Mouse (Mus musculus) CH12.LX (cell line): ENCODE data around the gene Tbca. TPM values are rescaled to one million over a fixed set of nuclear protein-coding genes. Genes with fewer than 3 reads are reported as not detected.

Experiments
- DNase-seq: peaks from one replicate; pipeline ENCODE4 v3.0.0-alpha.2; 2013; ENCODE audit errors: extremely low read depth
- H3K27ac ChIP-seq: 2 replicates; pipeline ENCODE4 v1.5.1; 2012; ENCODE audit warnings: low read depth, mild to moderate bottlenecking, control low read depth, moderate library complexity; ENCODE audit not compliant: insufficient read depth
- H3K27me3 ChIP-seq: replicated peaks from 2 replicates; pipeline ENCODE3; 2012; ENCODE audit warnings: inconsistent platforms
- H3K36me3 ChIP-seq, 2 experiments: replicated peaks in 1 of 2; 2 replicates each; pipeline versions ENCODE3 to v1.6.1; 2012; ENCODE audit warnings: inconsistent platforms in 1 of 2, low read length in 1 of 2, mild to moderate bottlenecking in 1 of 2, mixed read lengths in 1 of 2, moderate library complexity in 1 of 2; ENCODE audit not compliant: control insufficient read depth in 1 of 2, insufficient read depth in 1 of 2
- H3K4me1 ChIP-seq, 2 experiments: 2 replicates each; pipeline ENCODE4 v1.6.1; 2012; ENCODE audit warnings: inconsistent platforms in 1 of 2, moderate library complexity in 1 of 2; ENCODE audit not compliant: insufficient read depth in 2 of 2, control insufficient read depth in 1 of 2
- H3K4me2 ChIP-seq: 2 replicates; pipeline ENCODE4 v1.6.1; 2012; ENCODE audit warnings: low read depth, mild to moderate bottlenecking, control low read depth; ENCODE audit not compliant: poor library complexity, insufficient read depth, severe bottlenecking
- H3K4me3 ChIP-seq, 3 experiments: fragments of 150-350 bp in 1 of 3; sonication (generic) in 1 of 3; replicated peaks in 1 of 3; 2 replicates each; pipeline versions ENCODE3 to v1.5.1; 2011 to 2012; ENCODE audit warnings: low read depth in 2 of 3, low read length in 2 of 3, mild to moderate bottlenecking in 2 of 3, moderate library complexity in 2 of 3, control low read depth in 1 of 3, improper control_type of control experiment in 1 of 3, inconsistent platforms in 1 of 3, mixed read lengths in 1 of 3; ENCODE audit not compliant: poor library complexity in 1 of 3
- H3K79me2 ChIP-seq: replicated peaks from 2 replicates; pipeline ENCODE4 v1.6.1; 2012; ENCODE audit warnings: mild to moderate bottlenecking, moderate library complexity; ENCODE audit not compliant: control insufficient read depth, poor library complexity, insufficient read depth, severe bottlenecking; ENCODE audit errors: extremely low read depth
- H3K9ac ChIP-seq: 2 replicates; pipeline ENCODE4 v1.6.1; 2012; ENCODE audit warnings: low read depth, mild to moderate bottlenecking, control low read depth, moderate library complexity; ENCODE audit not compliant: insufficient read depth
- H3K9me3 ChIP-seq: replicated peaks from 2 replicates; pipeline ENCODE3; 2012; ENCODE audit warnings: low read length, inconsistent platforms, mixed read lengths
- BHLHE40 ChIP-seq: IDR thresholded peaks from 2 replicates; pipeline ENCODE4 v1.6.1; 2011; ENCODE audit warnings: mild to moderate bottlenecking, low read depth, low read length, improper control_type of control experiment
- CHD1 ChIP-seq: IDR thresholded peaks from 2 replicates; pipeline ENCODE4 v1.6.1; 2012; ENCODE audit warnings: low read depth, low read length, improper control_type of control experiment, inconsistent platforms
- ELF1 ChIP-seq: IDR thresholded peaks from 2 replicates; pipeline ENCODE4 v1.6.1; 2014; ENCODE audit warnings: low read depth, mild to moderate bottlenecking, inconsistent platforms, low read length, improper control_type of control experiment
- HCFC1 ChIP-seq: IDR thresholded peaks from 2 replicates; pipeline ENCODE4 v1.6.1; 2012; ENCODE audit warnings: low read depth, mild to moderate bottlenecking, inconsistent platforms, low read length, improper control_type of control experiment
- IRF4 ChIP-seq: IDR thresholded peaks from 2 replicates; pipeline ENCODE4 v1.6.1; 2014; ENCODE audit warnings: low read depth, mild to moderate bottlenecking, inconsistent platforms, low read length, improper control_type of control experiment
- JUN ChIP-seq: IDR thresholded peaks from 2 replicates; pipeline ENCODE4 v1.6.1; 2011; ENCODE audit warnings: low read depth, mild to moderate bottlenecking, low read length, improper control_type of control experiment, moderate library complexity; ENCODE audit not compliant: insufficient read depth
- JUND ChIP-seq: conservative IDR thresholded peaks from 2 replicates; pipeline ENCODE4 v1.6.1; 2011; ENCODE audit warnings: low read depth, low read length, improper control_type of control experiment
- KAT2A ChIP-seq: IDR thresholded peaks from 2 replicates; pipeline ENCODE4 v1.6.1; 2012; ENCODE audit warnings: low read length, improper control_type of control experiment, inconsistent platforms; ENCODE audit not compliant: insufficient replicate concordance
- MAX ChIP-seq: IDR thresholded peaks from 2 replicates; pipeline ENCODE4 v1.6.1; 2011; ENCODE audit warnings: low read length, improper control_type of control experiment
- MAZ ChIP-seq: IDR thresholded peaks from 2 replicates; pipeline ENCODE4 v1.6.1; 2012; ENCODE audit warnings: low read depth, mild to moderate bottlenecking, inconsistent platforms, low read length, improper control_type of control experiment, moderate library complexity
- MXI1 ChIP-seq: IDR thresholded peaks from 2 replicates; pipeline ENCODE4 v1.6.1; 2011; ENCODE audit warnings: mild to moderate bottlenecking, low read depth, low read length, improper control_type of control experiment
- NELFE ChIP-seq: IDR thresholded peaks from 2 replicates; pipeline ENCODE4 v1.6.1; 2011; ENCODE audit warnings: low read depth, low read length, improper control_type of control experiment
- NRF1 ChIP-seq: IDR thresholded peaks from 2 replicates; pipeline ENCODE4 v1.6.1; 2014; ENCODE audit warnings: low read depth, mild to moderate bottlenecking, inconsistent platforms, low read length, improper control_type of control experiment, moderate library complexity
- POLR2A ChIP-seq: IDR thresholded peaks from 2 replicates; pipeline ENCODE4 v1.6.1; 2011; ENCODE audit warnings: low read depth, mild to moderate bottlenecking, improper control_type of control experiment, low read length
- POLR2AphosphoS2 ChIP-seq: IDR thresholded peaks from 2 replicates; pipeline ENCODE4 v1.6.1; 2011; ENCODE audit warnings: low read depth, low read length, improper control_type of control experiment
- TBP ChIP-seq: conservative IDR thresholded peaks from 2 replicates; pipeline ENCODE4 v1.6.1; 2011; ENCODE audit warnings: low read depth, low read length, improper control_type of control experiment
- TCF12 ChIP-seq: IDR thresholded peaks from 2 replicates; pipeline ENCODE4 v1.6.1; 2014; ENCODE audit warnings: low read depth, mild to moderate bottlenecking, inconsistent platforms, low read length, improper control_type of control experiment
- UBTF ChIP-seq: IDR thresholded peaks from 2 replicates; pipeline ENCODE4 v1.6.1; 2012; ENCODE audit warnings: low read depth, mild to moderate bottlenecking, inconsistent platforms, low read length, improper control_type of control experiment, moderate library complexity
- USF1 ChIP-seq: IDR thresholded peaks from 2 replicates; pipeline ENCODE4 v1.6.1; 2014; ENCODE audit warnings: low read depth, mild to moderate bottlenecking, inconsistent platforms, low read length, improper control_type of control experiment
- USF2 ChIP-seq: conservative IDR thresholded peaks from 2 replicates; pipeline ENCODE4 v1.6.1; 2011; ENCODE audit warnings: low read depth, low read length, improper control_type of control experiment
- ZMIZ1 ChIP-seq: IDR thresholded peaks from 2 replicates; pipeline ENCODE4 v1.6.1; 2012; ENCODE audit warnings: low read depth, mild to moderate bottlenecking, inconsistent platforms, low read length, improper control_type of control experiment
- dilution Hi-C: fragments of 300-500 bp; cut with MboI; formaldehyde crosslinking; loops from 2 replicates; pipeline ENCODE4 v1.14.3; 2020; ENCODE audit warnings: low sequenced_read_pairs; ENCODE audit not compliant: extremely low pct_unique_long_range_greater_than_20kb, extremely low pct_ligation_motif_present
- in situ Hi-C: fragments of 300-500 bp; cut with MboI; formaldehyde crosslinking; loops from 3 replicates; pipeline ENCODE4 v1.14.3; 2019; ENCODE audit warnings: low sequenced_read_pairs, low pct_ligation_motif_present, low pct_unique_long_range_greater_than_20kb, mixed read lengths
- polyA plus RNA-seq: library from polyadenylated mRNA; unstranded; fragments of >175 nt; gene quantifications from 2 replicates; pipeline ENCODE4 v1.2.1, GENCODE M21; 2012; ENCODE audit warnings: low read depth; ENCODE audit not compliant: insufficient read length
- total RNA-seq, 2 experiments: library from RNA; depleted of rRNA; stranded (reverse); fragments of 300-350 nt in 1 of 2; fragments of >200 nt in 1 of 2; gene quantifications; 2 replicates each; pipeline ENCODE4 v1.2.3; 2012 to 2014

Gene Tbca
- total RNA-seq (2012; rRNA removed) (141 and 184 TPM in 2 replicates), total RNA-seq (2014; rRNA removed) (552 and 646 TPM in 2 replicates), polyA plus RNA-seq (196 and 239 TPM in 2 replicates)

GRCm38 (mm10) chr13:94788771-94789649 is at the start of gene Tbca:
Tbca (plus strand) TSS chr13:94788910.
- in situ Hi-C loops = no loop called here
- dilution Hi-C loops = no loop called here
- H3K4me2 ChIP-seq = peak within 1 kb of the TSS; percentile 95

GRCm38 (mm10) chr13:94745176-94745575 is 43.5 kb upstream of the Tbca start:
- no peaks in the 10 kb centered on the region for H3K36me3 ChIP-seq
- H3K4me3 ChIP-seq = no peak overlapping the region
- in situ Hi-C loops = no loop called here
- no peaks in the 10 kb centered on the region for H3K79me2 ChIP-seq
- H3K27me3 ChIP-seq = no peaks in the 10 kb centered on the region
- TF ChIP-seq JUND (no peak), POLR2AphosphoS2 (no peak), USF1 (no peak), POLR2A (no peak), HCFC1 (no peak), CHD1 (no peak)
- H3K9ac ChIP-seq = no peak overlapping the region
- no peak overlapping the region for H3K4me2 ChIP-seq
- no peaks in the 10 kb centered on the region for H3K9me3 ChIP-seq
- dilution Hi-C loops = no loop called here
- DNase-seq = no peak
- H3K4me1 ChIP-seq = 0 out of 4 replicates have a peak, but pooled peaks cover 0 to 4% of the 10 kb centered on the region in 2 experiments
- H3K27ac ChIP-seq = no peak overlapping the region

More at GRCm38 (mm10) chr13:94788771-94789649, at the start of gene Tbca:
- H3K4me1 ChIP-seq = peaks cover 3 to 26% of the 10 kb centered on the region in 2 experiments
- DNase-seq = peak; percentile 81
- H3K27ac ChIP-seq = 0 out of 2 replicates have a peak within 1 kb of the TSS, but pooled peaks have one; percentile 18
- no peaks in the 10 kb centered on the region for H3K27me3 ChIP-seq
- H3K36me3 ChIP-seq = peaks cover 0 to 2% of the 10 kb centered on the region in 2 experiments
- peaks cover 13% of the 10 kb centered on the region for H3K79me2 ChIP-seq
- peak within 1 kb of the TSS; percentile 79 for H3K9ac ChIP-seq
- H3K4me3 ChIP-seq = peak within 1 kb of the TSS; percentile 60 to 98 (median 98)
- H3K9me3 ChIP-seq = no peaks in the 10 kb centered on the region
- TF ChIP-seq BHLHE40 = peak; percentile 34
- TF ChIP-seq TCF12 = peak; percentile 68; the same call in 1 of the 2 replicates
- TF ChIP-seq POLR2A = peak; percentile 90
- TF ChIP-seq HCFC1 = peak; percentile 44
- no peak for TF ChIP-seq MAZ
- TF ChIP-seq NELFE = peak; percentile 88
- peak; percentile 58; the same call in 1 of the 2 replicates for TF ChIP-seq TBP
- no peak for TF ChIP-seq IRF4
- TF ChIP-seq ZMIZ1 = peak; percentile 60; the same call in 1 of the 2 replicates
- TF ChIP-seq USF2 = no peak
- TF ChIP-seq NRF1 = peak; percentile 95
- TF ChIP-seq MXI1 = peak; percentile 51; the same call in 1 of the 2 replicates
- no peak for TF ChIP-seq UBTF
- TF ChIP-seq JUN = no peak
- TF ChIP-seq ELF1 = 0 out of 2 replicates have a peak, but pooled peaks have one; percentile 23
- 0 out of 2 replicates have a peak, but pooled peaks have one; percentile 24 for TF ChIP-seq KAT2A
- TF ChIP-seq MAX = peak; percentile 10; the same call in 1 of the 2 replicates
